Mouse (Mus musculus) CH12.LX (cell line): Measurements from ENCODE around the gene B4galt2. TPM values are rescaled to one million over a fixed set of nuclear protein-coding genes. Genes with fewer than 3 reads are reported as not detected.
A peak's percentile ranks its signal among the peaks of the same experiment; 100 is the strongest.

Source experiments
- DNase-seq: peaks from one replicate; pipeline ENCODE4 v3.0.0-alpha.2; 2013; ENCODE audit errors: extremely low read depth
- H3K27ac ChIP-seq: 2 replicates; pipeline ENCODE4 v1.5.1; 2012; ENCODE audit warnings: low read depth, mild to moderate bottlenecking, control low read depth, moderate library complexity; ENCODE audit not compliant: insufficient read depth
- H3K27me3 ChIP-seq: replicated peaks from 2 replicates; pipeline ENCODE3; 2012; ENCODE audit warnings: inconsistent platforms
- H3K36me3 ChIP-seq, 2 experiments: replicated peaks in 1 of 2; 2 replicates each; pipeline versions ENCODE3 to v1.6.1; 2012; ENCODE audit warnings: inconsistent platforms in 1 of 2, low read length in 1 of 2, mild to moderate bottlenecking in 1 of 2, mixed read lengths in 1 of 2, moderate library complexity in 1 of 2; ENCODE audit not compliant: control insufficient read depth in 1 of 2, insufficient read depth in 1 of 2
- H3K4me1 ChIP-seq, 2 experiments: 2 replicates each; pipeline ENCODE4 v1.6.1; 2012; ENCODE audit warnings: inconsistent platforms in 1 of 2, moderate library complexity in 1 of 2; ENCODE audit not compliant: insufficient read depth in 2 of 2, control insufficient read depth in 1 of 2
- H3K4me2 ChIP-seq: 2 replicates; pipeline ENCODE4 v1.6.1; 2012; ENCODE audit warnings: low read depth, mild to moderate bottlenecking, control low read depth; ENCODE audit not compliant: poor library complexity, insufficient read depth, severe bottlenecking
- H3K4me3 ChIP-seq, 3 experiments: fragments of 150-350 bp in 1 of 3; sonication (generic) in 1 of 3; replicated peaks in 1 of 3; 2 replicates each; pipeline versions ENCODE3 to v1.5.1; 2011 to 2012; ENCODE audit warnings: low read depth in 2 of 3, low read length in 2 of 3, mild to moderate bottlenecking in 2 of 3, moderate library complexity in 2 of 3, control low read depth in 1 of 3, improper control_type of control experiment in 1 of 3, inconsistent platforms in 1 of 3, mixed read lengths in 1 of 3; ENCODE audit not compliant: poor library complexity in 1 of 3
- H3K79me2 ChIP-seq: replicated peaks from 2 replicates; pipeline ENCODE4 v1.6.1; 2012; ENCODE audit warnings: mild to moderate bottlenecking, moderate library complexity; ENCODE audit not compliant: control insufficient read depth, poor library complexity, insufficient read depth, severe bottlenecking; ENCODE audit errors: extremely low read depth
- H3K9ac ChIP-seq: 2 replicates; pipeline ENCODE4 v1.6.1; 2012; ENCODE audit warnings: low read depth, mild to moderate bottlenecking, control low read depth, moderate library complexity; ENCODE audit not compliant: insufficient read depth
- H3K9me3 ChIP-seq: replicated peaks from 2 replicates; pipeline ENCODE3; 2012; ENCODE audit warnings: low read length, inconsistent platforms, mixed read lengths
- BHLHE40 ChIP-seq: IDR thresholded peaks from 2 replicates; pipeline ENCODE4 v1.6.1; 2011; ENCODE audit warnings: mild to moderate bottlenecking, low read depth, low read length, improper control_type of control experiment
- CHD1 ChIP-seq: IDR thresholded peaks from 2 replicates; pipeline ENCODE4 v1.6.1; 2012; ENCODE audit warnings: low read depth, low read length, improper control_type of control experiment, inconsistent platforms
- CHD2 ChIP-seq: IDR thresholded peaks from 2 replicates; pipeline ENCODE4 v1.6.1; 2011; ENCODE audit warnings: low read length, improper control_type of control experiment
- CTCF ChIP-seq, 2 experiments: IDR thresholded peaks in 1 of 2; conservative IDR thresholded peaks in 1 of 2; 2 replicates each; pipeline ENCODE4 v1.5.1; 2011 to 2012; ENCODE audit warnings: low read depth in 2 of 2, low read length in 2 of 2, improper control_type of control experiment in 1 of 2, inconsistent platforms in 1 of 2, mild to moderate bottlenecking in 1 of 2, moderate library complexity in 1 of 2
- ELF1 ChIP-seq: IDR thresholded peaks from 2 replicates; pipeline ENCODE4 v1.6.1; 2014; ENCODE audit warnings: low read depth, mild to moderate bottlenecking, inconsistent platforms, low read length, improper control_type of control experiment
- EP300 ChIP-seq: IDR thresholded peaks from 2 replicates; pipeline ENCODE4 v1.6.1; 2011; ENCODE audit warnings: low read length, improper control_type of control experiment
- ETS1 ChIP-seq: conservative IDR thresholded peaks from 2 replicates; pipeline ENCODE4 v1.6.1; 2012; ENCODE audit warnings: low read depth, mild to moderate bottlenecking, inconsistent platforms, low read length, improper control_type of control experiment, moderate library complexity
- GABPA ChIP-seq: IDR thresholded peaks from 2 replicates; pipeline ENCODE4 v1.6.1; 2012; ENCODE audit warnings: low read depth, low read length, improper control_type of control experiment, inconsistent platforms; ENCODE audit not compliant: insufficient replicate concordance
- HCFC1 ChIP-seq: IDR thresholded peaks from 2 replicates; pipeline ENCODE4 v1.6.1; 2012; ENCODE audit warnings: low read depth, mild to moderate bottlenecking, inconsistent platforms, low read length, improper control_type of control experiment
- JUN ChIP-seq: IDR thresholded peaks from 2 replicates; pipeline ENCODE4 v1.6.1; 2011; ENCODE audit warnings: low read depth, mild to moderate bottlenecking, low read length, improper control_type of control experiment, moderate library complexity; ENCODE audit not compliant: insufficient read depth
- KAT2A ChIP-seq: IDR thresholded peaks from 2 replicates; pipeline ENCODE4 v1.6.1; 2012; ENCODE audit warnings: low read length, improper control_type of control experiment, inconsistent platforms; ENCODE audit not compliant: insufficient replicate concordance
- MAX ChIP-seq: IDR thresholded peaks from 2 replicates; pipeline ENCODE4 v1.6.1; 2011; ENCODE audit warnings: low read length, improper control_type of control experiment
- MXI1 ChIP-seq: IDR thresholded peaks from 2 replicates; pipeline ENCODE4 v1.6.1; 2011; ENCODE audit warnings: mild to moderate bottlenecking, low read depth, low read length, improper control_type of control experiment
- NELFE ChIP-seq: IDR thresholded peaks from 2 replicates; pipeline ENCODE4 v1.6.1; 2011; ENCODE audit warnings: low read depth, low read length, improper control_type of control experiment
- NRF1 ChIP-seq: IDR thresholded peaks from 2 replicates; pipeline ENCODE4 v1.6.1; 2014; ENCODE audit warnings: low read depth, mild to moderate bottlenecking, inconsistent platforms, low read length, improper control_type of control experiment, moderate library complexity
- PAX5 ChIP-seq: IDR thresholded peaks from 2 replicates; pipeline ENCODE4 v1.6.1; 2012; ENCODE audit warnings: low read length, inconsistent platforms, mixed read lengths
- POLR2A ChIP-seq: IDR thresholded peaks from 2 replicates; pipeline ENCODE4 v1.6.1; 2011; ENCODE audit warnings: low read depth, mild to moderate bottlenecking, improper control_type of control experiment, low read length
- POLR2AphosphoS2 ChIP-seq: IDR thresholded peaks from 2 replicates; pipeline ENCODE4 v1.6.1; 2011; ENCODE audit warnings: low read depth, low read length, improper control_type of control experiment
- RCOR1 ChIP-seq: conservative IDR thresholded peaks from 2 replicates; pipeline ENCODE4 v1.6.1; 2012; ENCODE audit warnings: low read depth, mild to moderate bottlenecking, inconsistent platforms, low read length, improper control_type of control experiment
- TCF12 ChIP-seq: IDR thresholded peaks from 2 replicates; pipeline ENCODE4 v1.6.1; 2014; ENCODE audit warnings: low read depth, mild to moderate bottlenecking, inconsistent platforms, low read length, improper control_type of control experiment
- USF1 ChIP-seq: IDR thresholded peaks from 2 replicates; pipeline ENCODE4 v1.6.1; 2014; ENCODE audit warnings: low read depth, mild to moderate bottlenecking, inconsistent platforms, low read length, improper control_type of control experiment
- ZC3H11A ChIP-seq: IDR thresholded peaks from 2 replicates; pipeline ENCODE4 v1.6.1; 2012; ENCODE audit warnings: low read depth, mild to moderate bottlenecking, inconsistent platforms, low read length, improper control_type of control experiment
- ZMIZ1 ChIP-seq: IDR thresholded peaks from 2 replicates; pipeline ENCODE4 v1.6.1; 2012; ENCODE audit warnings: low read depth, mild to moderate bottlenecking, inconsistent platforms, low read length, improper control_type of control experiment
- dilution Hi-C: fragments of 300-500 bp; cut with MboI; formaldehyde crosslinking; loops from 2 replicates; pipeline ENCODE4 v1.14.3; 2020; ENCODE audit warnings: low sequenced_read_pairs; ENCODE audit not compliant: extremely low pct_unique_long_range_greater_than_20kb, extremely low pct_ligation_motif_present
- in situ Hi-C: fragments of 300-500 bp; cut with MboI; formaldehyde crosslinking; loops from 3 replicates; pipeline ENCODE4 v1.14.3; 2019; ENCODE audit warnings: low sequenced_read_pairs, low pct_ligation_motif_present, low pct_unique_long_range_greater_than_20kb, mixed read lengths
- polyA plus RNA-seq: library from polyadenylated mRNA; unstranded; fragments of >175 nt; gene quantifications from 2 replicates; pipeline ENCODE4 v1.2.1, GENCODE M21; 2012; ENCODE audit warnings: low read depth; ENCODE audit not compliant: insufficient read length
- total RNA-seq, 2 experiments: library from RNA; depleted of rRNA; stranded (reverse); fragments of 300-350 nt in 1 of 2; fragments of >200 nt in 1 of 2; gene quantifications; 2 replicates each; pipeline ENCODE4 v1.2.3; 2012 to 2014

B4galt2 gene
- total and polyA plus RNA-seq, 3 experiments: 0.14 to 0.25 TPM; not detected in 1

- Histone ChIP-seq H3K4me2 (peak overlapping the region; percentile 89; the same call in 1 of the 2 replicates), H3K9me3 (no peaks in the 10 kb centered on the region), H3K36me3 (peaks cover 13 to 49% of the 10 kb centered on the region in 2 experiments), H3K4me3 (peak overlapping the region in 1 of 3 experiments; percentile 84), H3K9ac (peak overlapping the region; percentile 82), H3K79me2 (peaks cover 12% of the 10 kb centered on the region; the same call in 1 of the 2 replicates), H3K27ac (no peak overlapping the region), H3K4me1 (peaks cover 6 to 58% of the 10 kb centered on the region in 2 experiments; a peak in 3 of 4 replicates), H3K27me3 (no peaks in the 10 kb centered on the region)
- no peak for DNase-seq
- dilution Hi-C loops (no loop called here), in situ Hi-C loops (loop anchor here (10.0 kb wide), 1 partner anchor 151 kb away; no protein-coding TSS in a partner anchor)
- TF ChIP-seq GABPA (no peak), ETS1 (no peak), HCFC1 (no peak), MXI1 (no peak), TCF12 (no peak), PAX5 (no peak), ZMIZ1 (no peak), KAT2A (no peak), EP300 (no peak), BHLHE40 (no peak), JUN (no peak), CTCF (conservative IDR thresholded peaks at IDR 0.05 in 1 of 2, IDR thresholded peaks at IDR 0.05 in 1 of 2; ENCODE audit: low read depth in 2 of 2, low read length in 2 of 2) (no peak), MAX (no peak), NELFE (no peak)
Measured at GRCm38 (mm10) chr4:117913421-117913820, 30.1 kb upstream of the B4galt2 start.

- Histone ChIP-seq H3K27me3 (no peaks in the 10 kb centered on the region), H3K79me2 (peaks cover 12% of the 10 kb centered on the region; the same call in 1 of the 2 replicates), H3K9me3 (no peaks in the 10 kb centered on the region), H3K9ac (no peak overlapping the region), H3K36me3 (peaks cover 17 to 55% of the 10 kb centered on the region in 2 experiments), H3K27ac (no peak overlapping the region), H3K4me3 (no peak overlapping the region), H3K4me2 (no peak overlapping the region), H3K4me1 (peaks cover 6 to 53% of the 10 kb centered on the region in 2 experiments; a peak in 3 of 4 replicates)
- TF ChIP-seq USF1 (no peak), RCOR1 (no peak), CTCF (conservative IDR thresholded peaks at IDR 0.05 in 1 of 2, IDR thresholded peaks at IDR 0.05 in 1 of 2; ENCODE audit: low read depth in 2 of 2, low read length in 2 of 2) (no peak), TCF12 (no peak), KAT2A (no peak), POLR2AphosphoS2 (no peak), CHD2 (no peak), ELF1 (no peak), NRF1 (no peak), ZC3H11A (no peak), POLR2A (no peak), CHD1 (no peak), JUN (no peak), HCFC1 (no peak), PAX5 (no peak), GABPA (no peak), MXI1 (no peak), EP300 (no peak)
- in situ Hi-C loops (loop anchor here (10.0 kb wide), 1 partner anchor 152 kb away; no protein-coding TSS in a partner anchor), dilution Hi-C loops (no loop called here)
- no peak for DNase-seq
Measured at GRCm38 (mm10) chr4:117912685-117913273, 29.5 kb upstream of the B4galt2 start.
